Mouse (Mus musculus): ENCODE results near the gene Tenm4. TPM values are rescaled to one million over a fixed set of nuclear protein-coding genes. Genes with fewer than 3 reads are reported as not detected.

The Tenm4 gene
- total RNA-seq, 2 experiments from 2014 or later, result 127 to 178 TPM

DNA sequence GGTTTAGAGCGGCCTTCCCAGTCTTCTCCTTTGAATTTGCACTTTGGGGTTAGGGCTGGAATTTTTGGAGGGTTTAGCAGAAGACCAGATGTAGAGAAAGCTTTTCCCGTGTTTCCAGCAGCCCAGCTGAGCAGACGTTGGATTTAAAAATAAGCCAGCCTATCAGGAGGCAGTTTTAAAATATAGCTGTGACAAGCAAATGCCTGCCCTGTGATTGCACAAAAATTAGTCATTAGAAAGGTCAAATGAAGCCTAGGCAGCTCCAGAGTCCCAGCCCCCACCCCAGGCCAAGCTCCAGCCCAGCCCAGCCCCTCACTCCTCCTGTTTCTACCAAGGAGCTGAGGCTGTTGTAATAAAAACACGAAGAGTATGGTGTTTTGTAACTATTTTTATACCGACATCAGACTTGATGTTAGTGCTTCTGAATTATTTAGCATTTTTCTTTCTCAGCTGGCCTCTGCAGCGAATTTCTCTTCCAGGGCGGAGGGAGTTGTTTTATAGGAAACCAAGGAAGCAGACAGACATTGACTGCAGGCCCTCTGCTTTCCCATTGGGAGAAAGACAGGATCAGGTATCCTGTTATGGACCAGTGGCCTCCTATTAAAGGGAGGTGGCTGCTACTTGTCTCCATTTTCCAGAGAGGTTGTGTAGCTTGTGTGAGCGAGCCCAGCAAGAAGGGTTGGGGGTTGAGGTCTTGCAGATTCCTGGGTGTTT, 59.1 kb downstream of the Tenm4 start:
- intact Hi-C loops (cut with DNase I), result no loop called here
- DNase-seq (ENCODE audit: low spot score in 2 of 2), result peak in 1 of 2 experiments; percentile 25

DNA sequence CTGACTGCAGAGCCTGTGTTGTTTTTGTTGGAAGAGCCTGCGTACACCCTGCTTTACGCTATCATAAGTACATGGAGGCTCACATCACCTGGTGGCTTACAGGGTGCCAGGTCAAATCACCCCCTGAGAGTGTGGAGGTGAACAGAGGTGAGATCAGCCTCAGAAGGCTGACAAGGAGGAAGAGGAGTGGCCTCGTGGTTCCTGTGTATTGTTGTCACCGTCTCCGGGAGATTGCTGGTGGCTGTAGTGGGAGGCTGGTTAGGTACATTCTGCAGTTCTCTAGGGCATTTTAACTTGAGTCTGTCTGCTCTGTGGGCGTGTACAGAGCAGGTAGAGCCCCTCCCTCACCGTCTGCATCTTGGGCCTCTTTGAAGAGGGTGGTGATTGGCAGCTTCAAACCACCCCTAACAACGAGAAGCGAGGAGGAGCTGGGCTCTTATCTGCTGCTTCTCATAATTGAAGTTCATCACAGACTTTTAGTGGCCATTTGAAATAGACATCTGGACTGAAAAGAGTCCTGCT, 59.7 kb downstream of the Tenm4 start:
- DNase-seq (ENCODE audit: low spot score in 2 of 2), result no peak
- intact Hi-C loops (cut with DNase I), result no loop called here

- DNase-seq (ENCODE audit: low spot score in 2 of 2), result no peak
- intact Hi-C loops (cut with DNase I), result no loop called here
Observed at GRCm38 (mm10) chr7:96235847-96236246, 64.8 kb downstream of the Tenm4 start.

GRCm38 (mm10) chr7:96240661-96241060, 69.6 kb downstream of the Tenm4 start:
- intact Hi-C loops (cut with DNase I), result no loop called here
- DNase-seq (ENCODE audit: low spot score in 2 of 2), result no peak

- no peak for DNase-seq (ENCODE audit: low spot score in 2 of 2)
- intact Hi-C loops (cut with DNase I), result no loop called here
Observed at GRCm38 (mm10) chr7:96242328-96243185, 71.5 kb downstream of the Tenm4 start.

- no peak for DNase-seq (ENCODE audit: low spot score in 2 of 2)
- intact Hi-C loops (cut with DNase I), result no loop called here
Observed at GRCm38 (mm10) chr7:96244796-96245195, 73.8 kb downstream of the Tenm4 start.

GRCm38 (mm10) chr7:96259630-96260029, 88.6 kb downstream of the Tenm4 start:
- intact Hi-C loops (cut with DNase I), result no loop called here
- no peak for DNase-seq (ENCODE audit: low spot score in 2 of 2)

DNA sequence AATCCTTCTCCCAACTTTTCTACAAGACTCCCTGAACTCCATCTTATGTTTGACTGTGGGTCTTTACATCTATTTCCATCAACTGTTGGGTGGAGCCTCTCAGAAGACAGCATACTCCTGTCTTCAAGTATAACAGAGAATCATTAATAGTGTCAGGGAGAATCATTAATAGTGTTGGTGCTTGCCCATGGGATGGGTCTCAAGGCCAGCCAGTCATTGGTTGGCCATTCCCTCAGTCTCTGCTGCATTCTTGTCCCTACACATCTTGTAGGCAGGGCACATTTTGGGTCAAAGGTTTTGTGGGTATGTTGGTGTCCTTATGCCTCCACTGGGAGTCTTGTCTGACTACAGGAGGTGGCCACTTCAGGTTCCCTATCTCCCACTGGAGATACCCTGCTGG, 91.1 kb downstream of the Tenm4 start:
- no peak for DNase-seq (ENCODE audit: low spot score in 2 of 2)
- intact Hi-C loops (cut with DNase I), result no loop called here

- intact Hi-C loops (cut with DNase I), result no loop called here
Observed at GRCm38 (mm10) chr7:96265941-96266340, 94.9 kb downstream of the Tenm4 start.

DNA sequence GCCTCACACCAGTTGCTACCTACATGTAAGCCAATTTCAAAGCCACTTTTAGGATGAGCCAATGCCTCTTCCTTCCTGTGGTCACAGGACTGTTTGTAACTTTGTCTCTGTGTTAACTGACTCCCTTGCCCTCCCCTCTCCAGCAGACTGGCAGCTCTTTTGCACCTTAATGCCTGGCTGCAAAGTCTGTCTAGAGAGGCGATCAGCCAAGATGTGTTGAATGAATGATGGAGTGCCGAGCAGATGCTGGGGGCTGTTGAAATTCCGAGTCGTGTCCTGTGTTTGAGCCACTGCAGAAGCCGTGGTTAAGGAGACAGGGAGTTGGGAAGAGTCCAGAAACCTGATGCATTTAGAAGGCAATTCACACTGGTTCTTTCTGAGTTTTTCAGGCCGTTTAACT, 96.2 kb downstream of the Tenm4 start:
- no peak for DNase-seq (ENCODE audit: low spot score in 2 of 2)
- intact Hi-C loops (cut with DNase I), result no loop called here

More at GRCm38 (mm10) chr7:96265941-96266340, 94.9 kb downstream of the Tenm4 start:
- no peak for DNase-seq (ENCODE audit: low spot score in 2 of 2)

DNA sequence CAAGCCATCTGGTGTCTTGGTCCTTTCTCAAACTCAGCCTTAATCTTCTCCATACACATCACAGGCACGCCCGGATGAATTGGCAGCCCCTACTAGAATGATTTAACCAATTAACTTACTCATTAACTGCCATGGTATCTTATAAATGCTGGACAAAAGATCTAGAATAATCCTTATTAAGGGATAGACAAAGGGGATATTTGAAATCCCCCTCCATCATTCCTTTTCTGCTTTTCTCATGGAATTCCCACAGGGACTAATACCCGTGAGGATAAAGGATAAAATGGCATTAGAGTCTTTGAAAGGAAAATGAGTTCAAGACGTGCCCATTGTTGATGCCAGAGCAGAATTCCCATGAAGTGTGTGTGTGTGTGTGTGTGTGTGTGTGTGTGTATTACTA, 99.6 kb downstream of the Tenm4 start:
- no peak for DNase-seq (ENCODE audit: low spot score in 2 of 2)
- intact Hi-C loops (cut with DNase I), result no loop called here

DNA sequence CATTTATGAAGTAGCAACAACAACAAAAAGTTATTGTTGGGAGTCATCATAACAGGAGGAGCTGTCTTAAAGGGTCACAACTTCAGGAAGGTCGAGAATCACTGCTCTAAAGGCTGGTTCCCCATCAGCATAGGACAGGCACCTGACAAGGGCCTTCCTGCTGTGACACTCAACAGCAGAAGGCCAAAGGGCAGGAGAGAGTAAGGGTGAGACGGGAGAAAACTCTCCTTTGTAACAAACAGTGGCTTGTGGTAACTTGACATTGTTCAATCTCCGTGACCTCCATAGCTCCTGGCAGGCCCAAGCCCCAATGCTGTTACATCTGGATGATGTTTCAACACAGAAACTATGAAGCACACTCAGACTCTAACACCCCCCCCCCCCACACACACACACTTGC, 101.0 kb downstream of the Tenm4 start:
- intact Hi-C loops (cut with DNase I), result no loop called here
- no peak for DNase-seq (ENCODE audit: low spot score in 2 of 2)

DNA sequence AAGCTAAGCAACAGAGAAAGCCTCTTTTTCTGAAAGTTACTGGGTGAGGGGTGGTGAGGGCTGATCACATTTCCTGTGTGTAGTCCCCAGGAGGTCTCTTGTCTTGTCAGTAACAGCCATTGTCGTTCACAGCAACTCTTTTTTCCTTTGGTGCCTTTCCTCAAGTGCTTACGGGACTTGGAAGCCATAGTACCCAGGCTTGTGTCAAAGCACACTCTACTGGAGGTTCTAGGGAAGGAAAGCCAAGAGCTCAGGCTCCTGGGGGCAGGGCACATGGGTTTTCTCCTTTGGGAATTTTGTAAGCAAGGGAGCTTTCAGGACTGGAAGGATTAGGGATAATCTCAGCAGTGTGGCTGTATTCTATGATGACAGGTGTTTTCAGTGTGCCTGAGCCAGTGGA, 103.4 kb downstream of the Tenm4 start:
- no peak for DNase-seq (ENCODE audit: low spot score in 2 of 2)
- intact Hi-C loops (cut with DNase I), result no loop called here

DNA sequence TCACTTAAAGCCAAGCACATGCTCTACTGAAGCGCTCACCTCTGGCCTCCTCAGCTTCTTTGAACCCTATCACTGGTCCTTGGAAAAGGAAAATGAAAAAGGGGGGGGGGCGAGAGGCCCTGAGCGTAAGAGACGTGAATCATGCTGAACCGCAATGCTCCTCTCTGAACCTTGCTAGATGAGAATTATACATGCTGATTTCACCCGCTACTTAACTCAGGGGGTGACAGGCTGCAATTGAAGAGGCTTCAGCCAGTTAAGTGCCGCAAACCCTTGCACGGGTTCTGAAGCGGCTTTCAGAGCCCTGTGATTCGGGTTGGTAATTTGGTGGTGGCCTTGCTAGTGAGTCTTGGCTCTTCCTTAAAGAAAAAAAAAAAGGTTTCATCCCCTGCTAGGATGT, 106.5 kb downstream of the Tenm4 start:
- intact Hi-C loops (cut with DNase I), result no loop called here
- DNase-seq (ENCODE audit: low spot score in 2 of 2), result no peak

GRCm38 (mm10) chr7:96278378-96278777, 107.3 kb downstream of the Tenm4 start:
- intact Hi-C loops (cut with DNase I), result no loop called here
- no peak for DNase-seq (ENCODE audit: low spot score in 2 of 2)

GRCm38 (mm10) chr7:96280795-96281194, 109.7 kb downstream of the Tenm4 start:
- intact Hi-C loops (cut with DNase I), result loop anchor here (5.0 kb wide), 1 partner anchor 68 kb away; no protein-coding TSS in a partner anchor
- DNase-seq (ENCODE audit: low spot score in 2 of 2), result no peak

- peak; percentile 23 to 40 for DNase-seq (ENCODE audit: low spot score in 2 of 2)
- intact Hi-C loops (cut with DNase I), result no loop called here
Observed at GRCm38 (mm10) chr7:96290576-96290975, 119.5 kb downstream of the Tenm4 start.

DNA sequence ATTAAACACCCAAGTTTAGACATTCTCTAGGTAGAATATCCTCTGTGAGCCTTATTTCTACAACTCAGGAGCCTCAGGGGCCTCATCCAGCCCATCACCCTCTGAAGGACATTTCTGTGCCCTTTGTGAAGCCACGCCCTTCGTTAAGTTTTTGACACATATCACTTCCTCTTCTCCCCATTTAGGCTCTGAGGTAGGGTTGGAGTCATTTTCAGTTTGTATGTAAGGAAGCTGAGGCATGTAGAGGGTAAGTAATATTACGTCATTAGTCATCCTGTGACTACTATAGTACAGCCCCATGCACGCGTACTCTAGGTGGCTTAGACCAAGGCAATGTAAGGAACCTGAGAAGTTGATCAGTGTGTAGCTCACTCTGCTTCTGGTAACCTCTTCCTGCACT, 124.9 kb downstream of the Tenm4 start:
- intact Hi-C loops (cut with DNase I), result no loop called here
- no peak for DNase-seq (ENCODE audit: low spot score in 2 of 2)

DNA sequence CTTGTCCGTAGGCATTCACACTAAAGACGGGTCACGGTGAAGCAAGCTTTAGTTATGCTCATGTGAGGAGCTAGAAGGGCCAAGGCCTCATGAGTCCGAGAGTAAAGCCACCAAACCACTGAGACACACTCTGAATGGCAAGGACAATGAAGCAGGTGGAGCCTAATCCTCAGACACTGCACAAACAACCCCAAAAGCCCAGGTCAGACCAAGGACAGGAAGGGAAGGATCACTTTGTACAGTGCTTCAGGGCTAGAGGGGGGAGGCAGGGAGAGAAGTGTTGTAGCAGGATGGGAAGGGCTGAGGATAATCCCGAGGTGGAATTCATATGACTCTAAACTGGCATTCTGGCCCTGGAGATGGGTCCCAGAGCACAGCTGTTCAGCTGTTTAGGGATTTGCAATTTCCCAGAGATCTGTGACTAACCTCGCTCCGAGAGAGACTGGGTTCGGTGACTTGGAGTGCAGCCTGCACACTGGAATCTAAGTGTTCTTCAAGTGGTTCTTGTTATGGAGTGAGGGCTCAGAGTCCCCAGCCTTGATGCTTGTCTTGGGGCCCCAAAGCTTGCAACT, 129.9 kb downstream of the Tenm4 start:
- intact Hi-C loops (cut with DNase I), result no loop called here
- no peak for DNase-seq (ENCODE audit: low spot score in 2 of 2)

DNA sequence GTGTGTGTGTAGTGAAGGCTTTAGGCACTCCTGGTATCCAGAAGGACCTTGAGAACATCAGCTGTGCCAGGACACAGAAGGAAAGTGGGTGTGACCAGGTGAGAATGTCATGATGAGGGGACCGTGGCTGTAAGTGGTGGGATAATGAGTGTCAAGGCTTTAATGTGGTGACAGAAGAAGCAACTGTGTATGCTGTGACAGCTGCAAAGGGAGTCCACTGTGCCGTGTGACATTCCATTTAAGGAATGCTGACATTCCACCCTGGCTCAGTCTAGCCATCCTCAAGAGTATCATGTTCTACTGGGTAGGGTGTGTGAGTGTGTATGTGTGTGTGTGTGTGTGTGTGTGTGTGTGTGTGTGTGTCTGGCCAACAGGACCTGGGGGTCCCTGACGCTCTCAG, 130.8 kb downstream of the Tenm4 start:
- DNase-seq (ENCODE audit: low spot score in 2 of 2), result no peak
- intact Hi-C loops (cut with DNase I), result no loop called here
